Mouse (Mus musculus): ENCODE results near the gene 4933427D14Rik. TPM values are rescaled to one million over a fixed set of nuclear protein-coding genes. Genes with fewer than 3 reads are reported as not detected.

The 4933427D14Rik gene
- 14.3 and 17.1 TPM in 2 replicates for polyA plus RNA-seq (2014; fragmentation: Nextera tagmentation; extraction: Ambion mirVana)

- H3K9me3 ChIP-seq (ENCODE audit: control insufficient read depth, low read length), result no peaks in the 10 kb centered on the region
- peak within 1 kb of the TSS; percentile 77 for H3K4me2 ChIP-seq (replicated peaks)
- H3K4me1 ChIP-seq (replicated peaks; ENCODE audit: control insufficient read depth, insufficient read depth, low read length), result peaks cover 14% of the 10 kb centered on the region
- WGBS, result under 1% methylated on average over 42 of the region's 42 CpGs
- H3K27me3 ChIP-seq (ENCODE audit: control insufficient read depth, insufficient read depth, low read length), result no peaks in the 10 kb centered on the region
- DNase-seq (ENCODE audit: low spot score) (peak; percentile 75), ATAC-seq (ENCODE audit: low FRiP score) (peak; percentile 93)
- peaks cover 36% of the 10 kb centered on the region for H3K36me3 ChIP-seq (replicated peaks; ENCODE audit: control insufficient read depth, insufficient read depth)
- peak within 1 kb of the TSS; percentile 91 for H3K4me3 ChIP-seq (replicated peaks; ENCODE audit: low read length)
- peak within 1 kb of the TSS; percentile 92 for H3K9ac ChIP-seq
- peak within 1 kb of the TSS; percentile 76 for H3K27ac ChIP-seq
Measured at GRCm38 (mm10) chr11:72207204-72207833, at the start of gene 4933427D14Rik, which contains the start of gene Txndc17. TSS of gene 4933427D14Rik (minus strand) at chr11:72207459. TSS of gene Txndc17 (plus strand) at chr11:72207547.

GRCm38 (mm10) chr11:72256441-72256840 is 49.2 kb upstream of the 4933427D14Rik start:
- ATAC-seq (ENCODE audit: low FRiP score), result no peak
- no peak overlapping the region for H3K4me3 ChIP-seq (replicated peaks; ENCODE audit: low read length)
- no peak for DNase-seq (ENCODE audit: low spot score)
- H3K27me3 ChIP-seq (ENCODE audit: control insufficient read depth, insufficient read depth, low read length), result no peaks in the 10 kb centered on the region
- no peaks in the 10 kb centered on the region for H3K9me3 ChIP-seq (ENCODE audit: control insufficient read depth, low read length)
- H3K4me1 ChIP-seq (replicated peaks; ENCODE audit: control insufficient read depth, insufficient read depth, low read length), result no peaks in the 10 kb centered on the region
- H3K4me2 ChIP-seq (replicated peaks), result no peak overlapping the region
- H3K27ac ChIP-seq, result no peak overlapping the region
- no peak overlapping the region for H3K9ac ChIP-seq
- H3K36me3 ChIP-seq (replicated peaks; ENCODE audit: control insufficient read depth, insufficient read depth), result no peaks in the 10 kb centered on the region
- WGBS, result 85% methylated on average over 2 of the region's 2 CpGs

GRCm38 (mm10) chr11:72255629-72256028 is 48.4 kb upstream of the 4933427D14Rik start:
- H3K4me1 ChIP-seq (replicated peaks; ENCODE audit: control insufficient read depth, insufficient read depth, low read length), result no peaks in the 10 kb centered on the region
- 96% methylated on average over 4 of the region's 4 CpGs for WGBS
- no peaks in the 10 kb centered on the region for H3K9me3 ChIP-seq (ENCODE audit: control insufficient read depth, low read length)
- no peaks in the 10 kb centered on the region for H3K27me3 ChIP-seq (ENCODE audit: control insufficient read depth, insufficient read depth, low read length)
- H3K9ac ChIP-seq, result no peak overlapping the region
- H3K36me3 ChIP-seq (replicated peaks; ENCODE audit: control insufficient read depth, insufficient read depth), result no peaks in the 10 kb centered on the region
- DNase-seq (ENCODE audit: low spot score) (no peak), ATAC-seq (ENCODE audit: low FRiP score) (no peak)
- H3K4me3 ChIP-seq (replicated peaks; ENCODE audit: low read length), result no peak overlapping the region
- H3K4me2 ChIP-seq (replicated peaks), result no peak overlapping the region
- H3K27ac ChIP-seq, result no peak overlapping the region

GRCm38 (mm10) chr11:72245196-72245753 is 38.0 kb upstream of the 4933427D14Rik start:
- DNase-seq (ENCODE audit: low spot score) (no peak), ATAC-seq (ENCODE audit: low FRiP score) (no peak)
- no peak overlapping the region for H3K4me2 ChIP-seq (replicated peaks)
- WGBS, result 85% methylated on average over 8 of the region's 8 CpGs
- no peak overlapping the region for H3K4me3 ChIP-seq (replicated peaks; ENCODE audit: low read length)
- H3K9ac ChIP-seq, result no peak overlapping the region
- no peaks in the 10 kb centered on the region for H3K36me3 ChIP-seq (replicated peaks; ENCODE audit: control insufficient read depth, insufficient read depth)
- H3K27ac ChIP-seq, result no peak overlapping the region
- no peaks in the 10 kb centered on the region for H3K4me1 ChIP-seq (replicated peaks; ENCODE audit: control insufficient read depth, insufficient read depth, low read length)
- H3K9me3 ChIP-seq (ENCODE audit: control insufficient read depth, low read length), result no peaks in the 10 kb centered on the region
- H3K27me3 ChIP-seq (ENCODE audit: control insufficient read depth, insufficient read depth, low read length), result no peaks in the 10 kb centered on the region

- 70% methylated on average over 4 of the region's 4 CpGs for WGBS
- H3K27me3 ChIP-seq (ENCODE audit: control insufficient read depth, insufficient read depth, low read length), result no peaks in the 10 kb centered on the region
- DNase-seq (ENCODE audit: low spot score) (no peak), ATAC-seq (ENCODE audit: low FRiP score) (no peak)
- no peaks in the 10 kb centered on the region for H3K36me3 ChIP-seq (replicated peaks; ENCODE audit: control insufficient read depth, insufficient read depth)
- H3K4me2 ChIP-seq (replicated peaks), result no peak overlapping the region
- no peaks in the 10 kb centered on the region for H3K9me3 ChIP-seq (ENCODE audit: control insufficient read depth, low read length)
- H3K9ac ChIP-seq, result no peak overlapping the region
- H3K4me1 ChIP-seq (replicated peaks; ENCODE audit: control insufficient read depth, insufficient read depth, low read length), result no peaks in the 10 kb centered on the region
- H3K4me3 ChIP-seq (replicated peaks; ENCODE audit: low read length), result no peak overlapping the region
- no peak overlapping the region for H3K27ac ChIP-seq
Measured at GRCm38 (mm10) chr11:72240062-72240860, 33.0 kb upstream of the 4933427D14Rik start.

- Histone ChIP-seq H3K27ac (no peak overlapping the region), H3K9ac (no peak overlapping the region), H3K4me2 (replicated peaks) (no peak overlapping the region), H3K27me3 (ENCODE audit: control insufficient read depth, insufficient read depth, low read length) (no peaks in the 10 kb centered on the region), H3K9me3 (ENCODE audit: control insufficient read depth, low read length) (no peaks in the 10 kb centered on the region), H3K4me3 (replicated peaks; ENCODE audit: low read length) (no peak overlapping the region), H3K36me3 (replicated peaks; ENCODE audit: control insufficient read depth, insufficient read depth) (no peaks in the 10 kb centered on the region), H3K4me1 (replicated peaks; ENCODE audit: control insufficient read depth, insufficient read depth, low read length) (no peaks in the 10 kb centered on the region)
- WGBS, result 79% methylated on average over 5 of the region's 5 CpGs
- ATAC-seq (ENCODE audit: low FRiP score) (no peak), DNase-seq (ENCODE audit: low spot score) (no peak)
Measured at GRCm38 (mm10) chr11:72234013-72234412, 26.8 kb upstream of the 4933427D14Rik start.

- no peaks in the 10 kb centered on the region for H3K4me1 ChIP-seq (replicated peaks; ENCODE audit: control insufficient read depth, insufficient read depth, low read length)
- H3K9ac ChIP-seq, result no peak overlapping the region
- no peaks in the 10 kb centered on the region for H3K9me3 ChIP-seq (ENCODE audit: control insufficient read depth, low read length)
- H3K4me3 ChIP-seq (replicated peaks; ENCODE audit: low read length), result no peak overlapping the region
- H3K27ac ChIP-seq, result no peak overlapping the region
- DNase-seq (ENCODE audit: low spot score), result no peak
- H3K36me3 ChIP-seq (replicated peaks; ENCODE audit: control insufficient read depth, insufficient read depth), result no peaks in the 10 kb centered on the region
- ATAC-seq (ENCODE audit: low FRiP score), result no peak
- no peak overlapping the region for H3K4me2 ChIP-seq (replicated peaks)
- H3K27me3 ChIP-seq (ENCODE audit: control insufficient read depth, insufficient read depth, low read length), result no peaks in the 10 kb centered on the region
- 100% methylated on average over 1 of the region's 1 CpGs for WGBS
Measured at GRCm38 (mm10) chr11:72232991-72233390, 25.7 kb upstream of the 4933427D14Rik start.

- no peaks in the 10 kb centered on the region for H3K36me3 ChIP-seq (replicated peaks; ENCODE audit: control insufficient read depth, insufficient read depth)
- H3K9ac ChIP-seq, result no peak overlapping the region
- H3K4me2 ChIP-seq (replicated peaks), result no peak overlapping the region
- WGBS, result 87% methylated on average over 7 of the region's 7 CpGs
- H3K27ac ChIP-seq, result no peak overlapping the region
- no peaks in the 10 kb centered on the region for H3K4me1 ChIP-seq (replicated peaks; ENCODE audit: control insufficient read depth, insufficient read depth, low read length)
- H3K27me3 ChIP-seq (ENCODE audit: control insufficient read depth, insufficient read depth, low read length), result no peaks in the 10 kb centered on the region
- no peaks in the 10 kb centered on the region for H3K9me3 ChIP-seq (ENCODE audit: control insufficient read depth, low read length)
- no peak overlapping the region for H3K4me3 ChIP-seq (replicated peaks; ENCODE audit: low read length)
- DNase-seq (ENCODE audit: low spot score) (no peak), ATAC-seq (ENCODE audit: low FRiP score) (no peak)
Measured at GRCm38 (mm10) chr11:72232068-72232467, 24.8 kb upstream of the 4933427D14Rik start.

GRCm38 (mm10) chr11:72228513-72228912 is 21.3 kb upstream of the 4933427D14Rik start:
- 94% methylated on average over 4 of the region's 4 CpGs for WGBS
- H3K36me3 ChIP-seq (replicated peaks; ENCODE audit: control insufficient read depth, insufficient read depth), result no peaks in the 10 kb centered on the region
- H3K9me3 ChIP-seq (ENCODE audit: control insufficient read depth, low read length), result no peaks in the 10 kb centered on the region
- H3K27me3 ChIP-seq (ENCODE audit: control insufficient read depth, insufficient read depth, low read length), result no peaks in the 10 kb centered on the region
- no peaks in the 10 kb centered on the region for H3K4me1 ChIP-seq (replicated peaks; ENCODE audit: control insufficient read depth, insufficient read depth, low read length)
- no peak for DNase-seq (ENCODE audit: low spot score)
- H3K4me3 ChIP-seq (replicated peaks; ENCODE audit: low read length), result no peak overlapping the region
- no peak for ATAC-seq (ENCODE audit: low FRiP score)
- H3K27ac ChIP-seq, result no peak overlapping the region
- H3K4me2 ChIP-seq (replicated peaks), result no peak overlapping the region
- H3K9ac ChIP-seq, result no peak overlapping the region
